Mouse (Mus musculus) erythroblast, adult 5-6 weeks (primary cell): ENCODE results near the gene Scamp1. TPM values are rescaled to one million over a fixed set of nuclear protein-coding genes. Genes with fewer than 3 reads are reported as not detected.
"Not testable (repeated sequence)": the region's sequence is repeated elsewhere in the genome, so short reads cannot be mapped to it uniquely, and the experiment has no call there.

Experiments
- ATAC-seq: replicated peaks from 2 replicates; pipeline ENCODE4 v1.8.0; 2016; ENCODE audit warnings: moderate number of reproducible peaks, mild to moderate bottlenecking, moderate TSS enrichment, inconsistent platforms; ENCODE audit not compliant: poor library complexity, low FRiP score, severe bottlenecking
- total RNA-seq, 2 experiments: library from RNA; stranded (forward) in 1 of 2; stranded (reverse) in 1 of 2; fragments of 150-400 nt in 1 of 2; fragments of 200-764, 138-1000 nt in 1 of 2; gene quantifications; 2 replicates each; pipeline versions ENCODE4 v1.2.3 to v1.2.4; 2015 to 2017; ENCODE audit warnings: low replicate concordance in 2 of 2

Scamp1 gene
- total RNA-seq (2015; ENCODE audit: low replicate concordance) = 4.2 and 5.6 TPM in 2 replicates
- 7.1 and 7.7 TPM in 2 replicates for total RNA-seq (2017; ENCODE audit: low replicate concordance)

- ATAC-seq = peak; percentile 69
These were observed at the start of gene Scamp1 for GRCm38 (mm10) chr13:94285281-94285871. Gene Scamp1 (minus strand): TSS chr13:94285857.

GRCm38 (mm10) chr13:94330392-94330979 is 44.8 kb upstream of the Scamp1 start:
- ATAC-seq = no peak

DNA sequence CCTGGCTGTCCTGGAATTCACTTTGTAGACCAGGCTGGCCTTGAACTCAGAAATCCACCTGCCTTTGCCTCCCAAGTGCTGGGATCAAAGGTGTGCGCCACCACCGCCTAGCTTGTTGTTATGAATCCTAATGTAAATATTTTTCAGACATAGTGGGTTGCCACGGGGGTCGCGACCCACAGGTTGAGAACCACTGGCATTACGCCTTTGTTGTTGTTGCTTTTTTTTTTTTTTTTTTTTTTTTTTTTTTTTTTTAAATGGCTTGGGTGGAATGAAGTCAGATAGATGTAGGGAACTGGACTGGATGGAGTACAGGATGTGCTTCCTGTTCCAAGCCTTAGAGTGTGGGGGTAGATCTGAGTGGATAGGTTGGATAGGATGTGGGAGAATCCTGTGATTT is 43.3 kb upstream of the Scamp1 start:
- ATAC-seq = not testable (repeated sequence)

DNA sequence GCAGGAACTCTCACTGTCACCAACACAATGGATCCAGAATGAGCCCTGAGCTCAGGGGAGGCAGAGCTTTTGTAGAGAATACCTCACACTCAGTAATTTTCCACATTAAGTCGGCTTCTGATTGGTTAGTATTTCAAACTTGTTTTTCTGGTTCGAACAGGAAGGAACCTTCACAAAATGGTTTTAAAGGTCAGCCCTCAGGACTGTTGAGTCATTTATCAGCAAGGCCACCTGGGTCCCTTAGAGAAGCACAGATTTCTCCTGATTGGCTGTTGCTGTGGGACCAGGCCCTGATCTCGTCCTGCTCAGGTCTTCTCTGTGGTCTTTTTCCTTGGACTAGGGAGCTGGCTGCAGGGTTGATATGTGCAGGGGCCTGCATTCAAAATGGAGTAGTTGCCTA is 42.4 kb upstream of the Scamp1 start:
- peak; percentile 90 for ATAC-seq

DNA sequence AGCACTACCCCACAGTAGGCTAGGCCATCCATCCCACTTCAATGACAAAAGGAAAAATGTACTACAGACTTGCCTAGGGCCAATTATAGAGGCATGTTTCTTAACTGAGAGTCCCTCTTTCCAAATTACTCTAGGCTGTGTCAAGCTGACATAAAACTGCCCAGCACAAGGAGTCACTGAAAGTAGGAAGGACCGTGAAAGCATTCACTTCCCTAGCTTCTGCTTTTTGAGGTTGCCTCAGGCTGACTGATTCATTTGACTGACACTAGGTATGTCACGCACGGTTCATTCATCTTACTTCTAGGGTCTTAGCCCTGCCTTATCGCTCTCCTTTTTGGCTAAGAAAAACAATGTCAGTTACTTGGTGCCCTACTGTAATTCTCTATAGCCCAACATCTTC is 36.8 kb upstream of the Scamp1 start:
- ATAC-seq = no peak

- no peak for ATAC-seq
These were observed 35.6 kb upstream of the Scamp1 start for GRCm38 (mm10) chr13:94321094-94321792.

DNA sequence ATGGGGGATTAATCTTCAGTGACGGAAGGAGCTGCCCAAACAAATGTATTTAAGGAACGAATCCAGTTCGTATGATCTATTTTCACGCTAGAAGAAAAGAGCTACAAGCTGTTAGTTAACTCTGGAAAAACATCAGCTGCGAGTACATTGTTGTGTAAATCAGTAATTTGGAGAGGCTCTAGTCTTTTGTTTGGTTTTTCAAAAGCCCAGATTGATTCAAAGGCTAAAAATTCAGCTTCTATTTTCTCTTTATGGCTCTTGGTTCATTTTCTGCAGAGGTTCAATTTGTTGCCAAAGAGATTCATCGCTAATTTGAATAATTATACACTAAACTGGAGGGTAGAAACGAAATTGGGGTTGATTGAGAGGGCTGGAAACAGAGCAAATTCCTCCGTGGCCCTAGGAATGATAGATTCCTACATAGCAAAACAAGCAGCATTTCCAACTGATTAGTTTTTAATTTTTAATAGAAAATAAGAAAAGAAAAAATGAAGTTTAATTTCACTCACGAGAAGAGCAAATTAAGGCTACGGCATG is 31.4 kb upstream of the Scamp1 start:
- no peak for ATAC-seq

DNA sequence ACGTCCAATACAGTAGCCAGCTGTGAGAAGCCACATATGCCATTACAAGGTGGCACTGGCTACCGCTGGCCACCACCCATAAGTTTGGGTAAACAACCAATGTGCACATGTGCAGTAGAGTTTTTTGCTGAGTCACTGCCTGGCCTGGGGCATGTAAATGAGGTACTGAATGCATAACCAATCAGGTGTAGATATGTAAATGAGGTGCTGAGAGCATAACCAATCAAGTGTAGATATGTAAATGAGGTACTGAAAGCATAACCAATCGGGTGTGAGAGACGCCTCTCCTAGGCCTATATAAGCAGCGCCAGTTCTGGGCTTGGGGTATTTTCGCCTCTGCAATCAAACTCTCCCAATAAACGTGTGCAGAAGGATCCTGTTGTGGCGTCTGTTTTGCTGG is 27.2 kb upstream of the Scamp1 start:
- not testable (repeated sequence) for ATAC-seq

DNA sequence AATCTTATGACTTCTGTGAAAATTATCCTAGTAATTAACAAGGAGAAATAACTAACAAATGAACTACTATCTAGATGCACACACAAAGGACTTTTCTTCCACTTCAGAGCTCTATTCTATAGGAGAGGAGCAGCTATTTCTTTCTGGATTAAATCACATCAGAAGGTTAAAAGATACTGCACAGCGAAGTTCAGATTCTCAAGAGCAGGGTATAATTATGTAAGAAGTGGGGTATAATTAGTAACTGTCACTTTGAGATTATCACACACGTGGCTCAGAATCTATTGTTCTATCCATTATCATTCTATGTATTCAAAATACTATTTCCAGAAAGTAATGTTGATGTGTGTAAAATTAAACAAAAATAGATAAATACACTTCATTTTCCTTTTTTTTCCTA is 22.6 kb upstream of the Scamp1 start:
- no peak for ATAC-seq

- no peak for ATAC-seq
These were observed 21.9 kb upstream of the Scamp1 start for GRCm38 (mm10) chr13:94307531-94307930.

GRCm38 (mm10) chr13:94306968-94307289 is 21.3 kb upstream of the Scamp1 start:
- ATAC-seq = no peak

DNA sequence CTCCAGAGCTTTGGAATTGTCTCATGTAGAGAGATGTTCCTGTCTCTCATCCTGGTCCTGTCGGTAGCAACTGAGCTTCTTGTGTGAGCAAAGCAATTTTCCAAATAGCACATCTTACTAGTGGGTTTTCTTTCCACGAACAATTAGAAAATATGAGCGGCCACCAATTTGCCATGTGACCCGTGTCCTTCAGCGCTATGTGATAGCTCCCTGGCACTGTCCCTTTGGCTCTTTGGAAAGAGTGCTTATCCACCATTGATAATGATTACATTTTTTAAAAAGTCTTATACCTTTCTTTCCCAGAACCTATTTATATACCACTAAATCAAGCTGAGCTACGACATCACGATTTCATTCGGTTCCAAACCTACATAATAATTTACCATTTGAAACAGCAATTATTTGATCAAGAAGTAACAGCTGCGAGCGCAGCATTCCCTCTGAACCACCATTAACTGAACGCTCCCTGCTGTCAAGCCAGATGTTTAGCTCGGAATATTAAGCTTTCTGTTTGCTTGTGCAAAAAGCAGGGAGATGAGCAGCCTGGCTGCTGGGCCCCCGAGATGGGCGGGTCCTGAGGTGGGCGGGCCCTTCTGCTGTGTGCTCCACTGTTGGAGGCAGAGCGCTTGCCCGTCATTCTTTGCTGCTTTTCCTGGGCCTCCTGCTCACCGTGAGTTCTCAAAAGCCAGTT is 20.8 kb upstream of the Scamp1 start:
- 0 out of 2 replicates have a peak, but pooled peaks have one; percentile 55 for ATAC-seq

DNA sequence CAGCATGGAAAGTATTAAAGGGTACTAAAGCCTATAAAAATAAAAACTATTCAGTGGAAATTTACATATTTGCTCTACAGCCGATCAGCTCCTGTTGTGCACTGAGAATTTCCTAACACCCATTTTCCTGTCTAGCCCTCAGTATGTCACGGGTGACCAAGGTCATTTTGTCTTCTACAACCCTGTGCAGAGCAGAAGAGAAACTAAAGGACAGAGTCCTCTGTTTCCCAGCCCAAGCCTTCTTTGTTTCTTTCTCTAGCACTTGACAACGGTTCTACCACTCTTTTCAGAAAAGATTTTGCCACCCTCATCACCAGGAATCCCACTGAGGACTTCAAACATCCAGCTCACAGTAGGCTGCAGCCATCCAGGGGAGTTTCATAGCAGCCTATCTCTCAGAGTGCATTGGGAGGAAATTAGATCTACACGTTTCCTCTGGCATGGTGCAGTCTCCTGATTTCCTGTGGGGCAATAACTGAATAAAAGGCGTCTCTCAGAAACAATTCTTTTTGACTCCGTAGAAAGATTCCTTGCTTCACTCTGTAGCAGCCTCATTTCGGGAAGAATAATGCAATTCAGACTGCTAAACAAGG is 15.4 kb upstream of the Scamp1 start:
- no peak for ATAC-seq

GRCm38 (mm10) chr13:94300232-94300631 is 14.6 kb upstream of the Scamp1 start:
- ATAC-seq = no peak

DNA sequence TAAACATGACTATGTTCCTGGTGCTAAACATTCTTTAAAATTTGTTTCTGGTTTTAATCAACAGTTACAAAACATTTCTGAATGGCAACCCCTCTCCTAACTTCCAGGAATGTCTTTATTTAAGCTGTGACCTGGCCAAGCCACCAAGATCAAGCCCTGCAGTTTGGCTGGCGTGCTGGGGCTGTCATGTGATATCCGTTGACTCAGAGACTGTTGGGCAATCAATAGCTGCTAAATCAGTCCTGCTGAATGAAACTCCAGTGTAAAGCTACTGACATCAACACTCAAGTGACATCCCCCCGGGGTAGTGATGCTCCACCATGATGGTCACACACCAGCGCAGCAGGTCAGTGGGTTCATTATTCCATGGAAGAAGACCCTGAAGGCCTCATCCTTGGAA is 12.7 kb upstream of the Scamp1 start:
- no peak for ATAC-seq

GRCm38 (mm10) chr13:94296371-94296770 is 10.7 kb upstream of the Scamp1 start:
- no peak for ATAC-seq

DNA sequence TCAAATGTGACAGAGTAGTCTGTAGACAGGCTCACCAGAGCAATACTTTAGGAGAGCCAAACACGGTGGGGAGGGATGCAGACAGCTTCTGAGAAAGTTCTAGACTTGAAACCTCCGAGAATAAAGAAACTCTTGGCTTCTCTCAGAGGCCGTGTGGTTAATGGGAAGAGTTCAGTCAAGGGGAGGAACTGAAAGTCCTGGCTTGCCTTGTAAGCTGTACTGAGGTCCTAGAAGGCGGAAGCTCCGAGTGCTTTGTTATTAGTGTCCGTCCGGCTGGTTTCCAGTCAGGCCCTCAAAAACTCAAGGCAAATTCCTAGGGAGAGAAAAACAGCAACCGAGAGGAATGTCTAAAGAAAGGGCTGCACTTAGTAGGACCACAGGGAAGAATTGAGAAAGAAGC is 10.3 kb upstream of the Scamp1 start:
- ATAC-seq = no peak

DNA sequence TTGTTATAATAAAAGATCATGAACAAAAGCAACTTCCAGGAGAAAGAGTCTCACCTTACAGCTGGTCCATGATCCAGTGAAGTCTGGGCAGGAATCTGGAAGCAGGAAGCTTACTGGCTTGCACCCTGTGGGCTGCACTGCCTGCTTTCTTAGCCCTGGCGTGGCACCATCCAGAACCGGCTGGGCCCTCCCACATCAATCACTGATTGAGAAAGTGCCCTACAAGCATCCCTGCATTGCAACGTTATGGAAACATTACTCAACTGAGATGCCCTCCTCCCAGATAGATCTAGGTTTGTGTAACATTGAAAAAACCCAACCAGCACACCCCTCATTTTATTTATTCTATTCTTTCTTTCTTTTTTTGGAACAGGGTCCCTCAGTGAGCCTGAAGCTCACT is 9.2 kb upstream of the Scamp1 start:
- no peak for ATAC-seq

DNA sequence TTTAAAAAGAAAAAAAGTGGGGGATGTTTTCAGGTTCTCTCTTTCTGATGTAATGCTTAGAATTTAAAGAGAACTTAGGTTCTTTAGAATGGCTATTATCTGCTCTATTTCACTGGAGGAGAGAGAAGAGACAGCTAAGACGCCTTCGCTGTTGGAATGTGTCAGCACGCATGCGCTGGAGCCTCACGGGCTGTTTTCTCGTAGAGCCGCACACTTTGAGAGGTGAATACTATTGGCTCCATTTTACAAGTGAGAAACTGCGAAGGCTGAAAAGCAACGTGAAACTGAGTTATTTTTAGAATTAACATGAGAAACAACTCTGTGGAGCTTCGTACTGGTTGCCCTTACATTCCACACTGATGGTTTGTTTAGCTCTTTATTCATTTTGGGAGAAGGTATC is 8.3 kb upstream of the Scamp1 start:
- ATAC-seq = no peak

DNA sequence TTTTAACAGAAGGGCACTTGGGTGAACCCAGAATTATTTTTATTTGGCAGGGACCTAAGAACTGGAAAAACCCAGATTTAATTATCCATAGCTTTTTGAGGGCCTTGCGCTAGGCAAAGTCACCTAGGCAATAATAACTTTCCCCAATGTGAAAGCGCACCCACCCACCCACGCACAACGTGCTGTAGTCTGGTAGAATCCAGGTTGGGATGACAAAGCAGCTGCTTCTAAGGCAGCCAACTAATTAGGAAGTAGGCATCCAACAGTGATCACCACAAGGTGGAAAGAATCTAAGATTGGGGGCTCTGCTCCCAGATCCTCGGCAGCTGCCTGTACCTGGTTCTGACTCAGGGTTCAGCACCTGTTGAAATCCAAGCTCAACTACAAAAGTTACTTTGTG is 538 bp upstream of the Scamp1 start:
- no peak for ATAC-seq
